Comparison of ENCODE assay signal across 17 mouse cellular contexts in genomic region chr15:93475688-93476087, GRCm38 (mm10).
"Had no signal": no experiment of that assay in that cellular context is flagged by ENCODE, and none has a peak within 500 bp of the region (broad histone marks: within the 10 kb centered on the region; RNA-seq: fewer than 3 reads in every experiment).

No protein-coding gene starts in this region.

- H3K27ac ChIP-seq: liver, embryonic 12.5 days; liver, embryonic 14.5 days; midbrain, embryonic 10.5 days; midbrain, embryonic 12.5 days; neural tube, embryonic 13.5 days; neural tube, embryonic 15.5 days had no signal

- H3K4me2 ChIP-seq: liver, embryonic 12.5 days; midbrain, embryonic 12.5 days; neural tube, embryonic 13.5 days; neural tube, embryonic 15.5 days had no signal

- H3K36me3 ChIP-seq: midbrain, embryonic 12.5 days; neural tube, embryonic 13.5 days; neural tube, embryonic 15.5 days had no signal

- H3K9ac ChIP-seq: liver, embryonic 12.5 days; liver, embryonic 14.5 days; midbrain, embryonic 12.5 days; neural tube, embryonic 13.5 days; neural tube, embryonic 15.5 days had no signal

- ATAC-seq: liver, embryonic 12.5 days; midbrain, embryonic 16.5 days had no signal

- DNase-seq: midbrain, embryonic 14.5 days; retina, postnatal 1 day; right cerebral cortex, adult 18-20 months; right cerebral cortex, postnatal 25 days; right cerebral cortex, postnatal 4 days; spleen, adult 18-20 months; thymus, adult 18-20 months; thymus, postnatal 14 days; thymus, postnatal 36 days had no signal

- H3K9me3 ChIP-seq: liver, embryonic 12.5 days; midbrain, embryonic 10.5 days; midbrain, embryonic 12.5 days; neural tube, embryonic 13.5 days; neural tube, embryonic 15.5 days had no signal

- H3K4me3 ChIP-seq: liver, embryonic 12.5 days; midbrain, embryonic 10.5 days; midbrain, embryonic 12.5 days; myocyte; neural tube, embryonic 13.5 days; neural tube, embryonic 15.5 days had no signal

- H3K27me3 ChIP-seq: liver, embryonic 12.5 days; midbrain, embryonic 12.5 days; neural tube, embryonic 13.5 days; neural tube, embryonic 15.5 days had no signal
